Mouse (Mus musculus) macrophage (primary cell): ENCODE data around the gene Zfp420. TPM values are rescaled to one million over a fixed set of nuclear protein-coding genes. Genes with fewer than 3 reads are reported as not detected.
"Not testable (repeated sequence)": the region's sequence is repeated elsewhere in the genome, so short reads cannot be mapped to it uniquely, and the experiment has no call there.

Source experiments
- H3K27ac ChIP-seq: fragments of 350-480 bp; formaldehyde crosslinking; 2 replicates; pipeline ENCODE4 v1.9.0; 2021
- H3K36me3 ChIP-seq: fragments of 350-480 bp; formaldehyde crosslinking; 2 replicates; pipeline ENCODE4 v1.9.0; 2021; ENCODE audit errors: inconsistent target
- H3K4me3 ChIP-seq: fragments of 350-480 bp; formaldehyde crosslinking; 2 replicates; pipeline ENCODE4 v1.9.0; 2021; ENCODE audit errors: inconsistent target
- H3K79me2 ChIP-seq: fragments of 350-480 bp; formaldehyde crosslinking; 2 replicates; pipeline ENCODE4 v1.9.0; 2021; ENCODE audit errors: inconsistent target
- WGBS: methylation state at CpG from one replicate; pipeline ENCODE4 v1.1.7; 2026; ENCODE audit warnings: inconsistent platforms; ENCODE audit not compliant: missing documents; 5-methylcytosine and 5-hydroxymethylcytosine counted together
- polyA plus RNA-seq: library from polyadenylated mRNA; stranded (reverse); fragments of 250-400 nt; gene quantifications from 3 replicates; pipeline ENCODE4 v1.2.4, GENCODE M21; 2018; ENCODE audit warnings: inconsistent platforms

Zfp420 gene
- polyA plus RNA-seq, 1 experiment from 2014 or later: 2.5 TPM

GRCm38 (mm10) chr7:29853219-29853842 lies 6.4 kb upstream of the Zfp420 start, which contains the start of gene Zfp940:
TSS of gene Zfp940 (minus strand) at chr7:29853669.
- 3% methylated on average over 21 of the region's 21 CpGs for WGBS
- peak within 1 kb of the TSS; percentile 71 for H3K4me3 ChIP-seq
- H3K79me2 ChIP-seq: no peaks in the 10 kb centered on the region
- H3K27ac ChIP-seq: no peak within 1 kb of the TSS
- no peaks in the 10 kb centered on the region for H3K36me3 ChIP-seq

- WGBS: 97% methylated on average over 7 of the region's 7 CpGs
- H3K4me3 ChIP-seq: no peak overlapping the region
- H3K36me3 ChIP-seq: no peaks in the 10 kb centered on the region
- no peak overlapping the region for H3K27ac ChIP-seq
- H3K79me2 ChIP-seq: no peaks in the 10 kb centered on the region
Observed at GRCm38 (mm10) chr7:29861660-29862059, 1.9 kb downstream of the Zfp420 start.

DNA sequence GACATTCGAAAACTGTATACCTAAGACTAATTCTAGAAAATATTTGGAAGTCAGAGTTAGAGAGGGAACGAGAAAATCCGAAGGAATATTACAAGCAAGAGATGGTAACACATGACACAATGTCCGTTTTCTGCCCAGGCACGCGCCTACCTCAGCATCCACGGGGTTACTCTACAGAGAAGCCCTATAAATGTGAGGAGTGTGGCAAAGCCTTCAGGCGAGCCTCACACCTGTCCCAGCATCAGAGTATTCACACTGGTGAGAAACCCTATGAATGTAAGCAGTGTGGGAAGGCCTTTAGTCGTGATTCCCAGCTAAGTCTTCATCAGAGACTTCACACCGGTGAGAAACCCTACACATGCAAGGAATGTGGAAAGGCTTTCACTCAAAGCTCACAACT lies 14.5 kb downstream of the Zfp420 start:
- WGBS: 92% methylated on average over 10 of the region's 10 CpGs
- Histone ChIP-seq H3K79me2 (no peaks in the 10 kb centered on the region), H3K4me3 (no peak overlapping the region), H3K27ac (no peak overlapping the region), H3K36me3 (peaks cover 8% of the 10 kb centered on the region; the same call in 1 of the 2 replicates)

GRCm38 (mm10) chr7:29877561-29877960 lies 17.8 kb downstream of the Zfp420 start:
- H3K4me3 ChIP-seq, H3K27ac ChIP-seq, H3K36me3 ChIP-seq, H3K79me2 ChIP-seq: not testable (repeated sequence)
- 90% methylated on average over 9 of the region's 9 CpGs for WGBS

- Histone ChIP-seq H3K36me3 (peaks cover 3% of the 10 kb centered on the region; the same call in 1 of the 2 replicates), H3K79me2 (no peaks in the 10 kb centered on the region), H3K27ac (no peak overlapping the region), H3K4me3 (no peak overlapping the region)
- WGBS: 79% methylated on average over 7 of the region's 7 CpGs
Observed at GRCm38 (mm10) chr7:29880056-29880455, 20.3 kb downstream of the Zfp420 start.

GRCm38 (mm10) chr7:29880916-29881315 lies 21.1 kb downstream of the Zfp420 start:
- Histone ChIP-seq H3K36me3 (no peaks in the 10 kb centered on the region), H3K79me2 (no peaks in the 10 kb centered on the region), H3K4me3 (no peak overlapping the region), H3K27ac (no peak overlapping the region)
- WGBS: 88% methylated on average over 7 of the region's 7 CpGs

- 94% methylated on average over 7 of the region's 7 CpGs for WGBS
- Histone ChIP-seq H3K79me2 (no peaks in the 10 kb centered on the region), H3K36me3 (peaks cover 21% of the 10 kb centered on the region), H3K27ac (no peak overlapping the region), H3K4me3 (no peak overlapping the region)
Observed at GRCm38 (mm10) chr7:29890501-29890900, 30.7 kb downstream of the Zfp420 start.

- H3K4me3 ChIP-seq: no peak overlapping the region
- WGBS: 100% methylated on average over 2 of the region's 4 CpGs
- peaks cover 42% of the 10 kb centered on the region for H3K36me3 ChIP-seq
- H3K27ac ChIP-seq: no peak overlapping the region
- no peaks in the 10 kb centered on the region for H3K79me2 ChIP-seq
Observed at GRCm38 (mm10) chr7:29892756-29893155, 33.0 kb downstream of the Zfp420 start.

DNA sequence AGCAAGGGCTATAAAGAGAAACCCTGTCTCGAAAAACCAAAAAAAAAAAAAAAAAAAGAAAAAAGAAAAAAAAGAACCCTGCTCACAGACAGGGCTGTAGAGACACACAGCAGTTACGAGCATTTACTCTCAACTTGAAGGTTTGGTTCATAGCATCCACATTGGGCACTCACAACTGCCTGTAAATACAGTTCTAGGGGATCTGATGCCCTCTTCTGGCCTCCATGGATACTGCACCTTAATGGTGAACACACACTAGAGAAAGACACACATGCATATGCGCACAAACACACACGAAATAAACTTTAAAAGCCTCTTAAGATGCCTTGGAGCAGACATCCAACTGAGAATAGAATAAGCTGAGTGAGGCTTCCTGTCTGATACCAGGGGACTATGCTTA lies 38.6 kb downstream of the Zfp420 start:
- H3K27ac ChIP-seq: no peak overlapping the region
- 100% methylated on average over 3 of the region's 4 CpGs for WGBS
- no peak overlapping the region for H3K4me3 ChIP-seq
- H3K36me3 ChIP-seq: peaks cover 65% of the 10 kb centered on the region
- H3K79me2 ChIP-seq: no peaks in the 10 kb centered on the region

GRCm38 (mm10) chr7:29904101-29904500 lies 44.3 kb downstream of the Zfp420 start:
- H3K79me2 ChIP-seq: no peaks in the 10 kb centered on the region
- peaks cover 11% of the 10 kb centered on the region for H3K36me3 ChIP-seq
- H3K27ac ChIP-seq: no peak overlapping the region
- WGBS: 97% methylated on average over 4 of the region's 4 CpGs
- H3K4me3 ChIP-seq: no peak overlapping the region

DNA sequence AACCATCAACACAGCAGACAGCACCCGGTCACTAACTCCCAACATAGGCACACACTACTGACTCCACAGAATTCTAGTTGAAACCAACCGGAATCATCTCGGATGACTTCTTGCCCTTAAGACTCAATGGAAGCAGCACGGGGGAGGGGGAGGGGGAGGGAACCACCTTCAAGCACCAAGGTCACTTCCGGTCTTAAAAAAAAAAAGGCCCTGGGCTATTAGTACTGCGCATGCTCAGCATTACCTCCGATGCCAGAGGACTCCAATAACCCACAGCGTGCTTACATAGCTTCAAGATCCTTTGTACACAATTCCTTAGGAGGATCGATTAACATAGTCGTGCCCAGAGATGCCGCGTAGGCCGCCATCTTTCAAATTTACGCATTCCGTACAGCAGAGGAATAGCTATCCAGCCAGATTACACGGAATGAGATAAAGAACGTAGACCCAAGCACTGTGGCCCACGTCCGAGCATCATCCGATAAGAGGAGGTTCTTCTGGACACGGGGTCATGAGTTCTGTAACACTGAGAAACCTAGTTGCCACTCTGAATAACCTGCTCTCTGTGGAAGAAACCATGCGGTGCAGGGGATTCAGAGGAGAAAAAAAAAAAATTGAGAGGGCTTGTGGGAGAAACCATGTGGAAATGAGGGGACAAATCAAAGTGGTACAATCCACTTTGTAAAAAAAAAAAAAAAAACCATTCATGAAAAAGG lies 46.3 kb downstream of the Zfp420 start, which contains the start of gene Zfp27:
Gene Zfp27, minus strand, starts transcription at position 607 of the 716 bp plus-strand sequence.
- Histone ChIP-seq H3K36me3 (no peaks in the 10 kb centered on the region), H3K27ac (peak within 1 kb of the TSS; percentile 68), H3K79me2 (no peaks in the 10 kb centered on the region), H3K4me3 (peak within 1 kb of the TSS; percentile 63)
- WGBS: under 1% methylated on average over 22 of the region's 22 CpGs

GRCm38 (mm10) chr7:29906682-29907058 lies 46.9 kb downstream of the Zfp420 start:
- Histone ChIP-seq H3K36me3 (no peaks in the 10 kb centered on the region), H3K4me3 (peak overlapping the region; percentile 63), H3K79me2 (no peaks in the 10 kb centered on the region), H3K27ac (peak overlapping the region; percentile 68)
- WGBS: 41% methylated on average over 8 of the region's 8 CpGs

DNA sequence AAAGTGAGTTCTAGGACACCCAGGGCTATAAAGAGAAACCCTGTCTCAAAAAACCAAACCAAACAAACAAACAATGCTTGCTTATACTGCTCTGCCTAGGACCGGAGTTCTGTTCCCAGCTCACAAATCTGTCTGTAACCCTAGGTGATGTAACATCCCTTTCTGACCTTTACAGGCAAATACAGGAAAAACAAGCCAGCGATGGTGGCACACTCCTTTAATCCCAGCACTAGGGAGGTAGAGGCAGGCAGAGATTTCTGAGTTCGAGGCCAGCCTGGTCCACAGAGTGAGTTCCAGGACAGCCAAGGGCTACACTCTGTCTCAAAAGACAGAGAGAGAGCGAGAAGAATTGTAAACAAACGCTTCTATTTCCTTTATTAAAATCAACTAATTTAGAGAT lies 47.4 kb downstream of the Zfp420 start:
- Histone ChIP-seq H3K4me3 (no peak overlapping the region), H3K27ac (no peak overlapping the region), H3K36me3 (0 out of 2 replicates have a peak, but pooled peaks cover 5% of the 10 kb centered on the region), H3K79me2 (no peaks in the 10 kb centered on the region)
- WGBS: 94% methylated on average over 5 of the region's 5 CpGs

DNA sequence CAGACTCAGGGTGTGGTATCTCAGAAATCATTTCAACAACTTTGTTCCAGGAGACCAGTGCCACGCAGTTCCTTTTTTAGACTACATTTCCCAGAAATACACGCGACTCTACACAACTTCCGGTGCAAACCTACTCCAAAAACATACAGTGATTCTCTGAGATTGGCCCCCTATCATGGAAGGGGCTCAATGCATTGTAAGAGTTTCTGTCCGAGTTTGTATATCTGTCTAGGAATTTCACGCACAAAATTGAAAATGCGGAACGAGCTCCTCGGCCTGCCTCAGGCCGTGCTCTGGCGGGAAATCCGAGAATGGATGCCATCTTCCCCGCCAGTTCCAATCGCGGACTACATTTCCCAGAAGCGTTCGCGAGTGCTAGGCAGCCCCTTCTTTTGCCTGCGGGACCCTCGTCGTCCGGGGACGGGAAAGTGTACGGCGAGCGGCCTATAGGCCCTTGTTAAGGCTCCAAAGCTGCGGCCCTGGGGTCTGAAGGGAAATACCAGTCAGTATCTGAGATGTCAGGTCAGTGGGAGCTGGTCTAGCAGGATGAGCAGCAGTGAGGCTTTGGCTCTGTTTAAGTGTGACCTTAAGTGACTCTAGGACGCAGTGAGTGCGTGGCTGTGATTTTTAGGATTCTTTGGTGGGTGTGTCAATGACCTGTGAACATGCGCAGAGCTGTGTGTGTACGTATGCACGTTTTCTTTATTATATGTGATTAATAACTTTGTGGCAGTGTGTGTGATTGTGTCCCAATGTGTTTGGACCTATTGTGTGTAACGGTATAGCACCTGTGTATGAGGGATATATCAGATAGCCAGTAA lies 48.6 kb downstream of the Zfp420 start, which contains the start of gene Zfp383:
Gene Zfp383, plus strand, starts transcription at position 94 of the 821 bp plus-strand sequence.
- Histone ChIP-seq H3K27ac (peak within 1 kb of the TSS; percentile 80), H3K4me3 (peak within 1 kb of the TSS; percentile 74), H3K79me2 (no peaks in the 10 kb centered on the region), H3K36me3 (0 out of 2 replicates have a peak, but pooled peaks cover 7% of the 10 kb centered on the region)
- WGBS: 2% methylated on average over 32 of the region's 33 CpGs
